Mouse (Mus musculus) lung, postnatal 0 days (tissue): ENCODE results near the gene Slc33a1. TPM values are rescaled to one million over a fixed set of nuclear protein-coding genes. Genes with fewer than 3 reads are reported as not detected.

Experiments
- ATAC-seq: fragments of 200-750 bp; cut with Nextera tagmentation; 2 replicates; pipeline ENCODE4 v1.8.0; 2017; ENCODE audit warnings: moderate library complexity
- DNase-seq: peaks from one replicate; pipeline ENCODE4 v3.0.0-alpha.2; 2016; ENCODE audit warnings: low spot score
- H3K27ac ChIP-seq: fragments of 300-500 bp; sonication (generic); 2 replicates; pipeline ENCODE4 v1.5.1; 2014; ENCODE audit warnings: antibody characterized with exemption, mild to moderate bottlenecking, low read length, mixed read lengths
- H3K27me3 ChIP-seq: fragments of 300-500 bp; sonication (generic); replicated peaks from 2 replicates; pipeline ENCODE4 v1.6.1; 2014; ENCODE audit warnings: low read length, mixed read lengths; ENCODE audit not compliant: insufficient read depth
- H3K36me3 ChIP-seq: fragments of 300-500 bp; sonication (generic); 2 replicates; pipeline ENCODE4 v1.6.1; 2014; ENCODE audit warnings: low read length, mixed read lengths; ENCODE audit not compliant: insufficient read depth
- H3K4me1 ChIP-seq: fragments of 300-500 bp; sonication (generic); 2 replicates; pipeline ENCODE4 v1.6.1; 2014; ENCODE audit warnings: antibody characterized with exemption, low read depth, low read length, mixed read lengths; ENCODE audit not compliant: insufficient read depth
- H3K4me2 ChIP-seq: fragments of 300-500 bp; sonication (generic); replicated peaks from 2 replicates; pipeline ENCODE4 v1.6.1; 2014; ENCODE audit warnings: low read depth, mild to moderate bottlenecking, low read length, moderate library complexity, mixed read lengths
- H3K4me3 ChIP-seq: fragments of 300-500 bp; sonication (generic); 2 replicates; pipeline ENCODE4 v1.5.1; 2014; ENCODE audit warnings: low read depth, low read length
- H3K9ac ChIP-seq: fragments of 300-500 bp; sonication (generic); replicated peaks from 2 replicates; pipeline ENCODE4 v1.6.1; 2014; ENCODE audit warnings: low read depth, mild to moderate bottlenecking
- H3K9me3 ChIP-seq: fragments of 300-500 bp; sonication (generic); 2 replicates; pipeline ENCODE4 v1.6.1; 2016; ENCODE audit warnings: low read length, mixed read lengths
- CTCF ChIP-seq: IDR thresholded peaks from 2 replicates; pipeline ENCODE4 v1.5.1; 2016; ENCODE audit warnings: antibody characterized with exemption, mild to moderate bottlenecking
- EP300 ChIP-seq: IDR thresholded peaks from 2 replicates; pipeline ENCODE4 v1.6.1; 2016; ENCODE audit warnings: antibody characterized with exemption, mild to moderate bottlenecking, control low read depth
- WGBS: fragments of 180-500 bp; shearing (Covaris S2); extraction: QIAGEN DNeasy Blood & Tissue Kit; methylation state at CpG from one replicate; pipeline ENCODE4 v1.1.7; 2014; 5-methylcytosine and 5-hydroxymethylcytosine counted together
- polyA plus RNA-seq: library from polyadenylated mRNA; unstranded; fragments of >200 nt; fragmentation: Nextera tagmentation; extraction: Ambion mirVana; gene quantifications from 2 replicates; pipeline ENCODE4 v1.2.1, GENCODE M21; 2015

Slc33a1 gene
- polyA plus RNA-seq, 1 experiment from 2014 or later: 16.2 TPM

DNA sequence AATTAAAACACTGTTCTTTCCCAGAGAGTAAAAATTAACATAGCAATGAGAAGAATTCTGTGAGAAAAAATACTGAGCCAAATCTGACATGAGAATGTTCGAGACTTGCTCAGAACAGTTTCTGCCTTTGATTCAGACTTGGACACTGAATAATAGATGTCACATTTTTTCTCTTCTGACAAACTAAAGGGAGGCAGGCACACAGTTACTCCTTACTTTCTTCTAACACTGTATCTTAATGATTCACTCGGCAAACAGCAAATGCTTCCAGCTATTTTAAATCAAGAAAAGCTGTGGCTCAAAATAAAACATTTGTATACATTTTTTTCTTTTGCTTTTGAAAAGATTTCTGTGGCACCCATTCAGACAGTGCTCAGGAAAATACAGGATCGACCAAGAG, 72.4 kb downstream of the Slc33a1 start:
- DNase-seq (no peak), ATAC-seq (no peak)
- no peaks in the 10 kb centered on the region for H3K4me1 ChIP-seq
- H3K9ac ChIP-seq: no peak overlapping the region
- H3K27ac ChIP-seq: no peak overlapping the region
- WGBS: 27% methylated on average over 3 of the region's 3 CpGs
- H3K27me3 ChIP-seq: no peaks in the 10 kb centered on the region
- no peaks in the 10 kb centered on the region for H3K9me3 ChIP-seq
- no peak overlapping the region for H3K4me2 ChIP-seq
- H3K36me3 ChIP-seq: no peaks in the 10 kb centered on the region
- H3K4me3 ChIP-seq: no peak overlapping the region
- no peak for TF ChIP-seq EP300
- no peak for TF ChIP-seq CTCF

Other genes starting within 250 kb of the Slc33a1 start
- gene Plch1, start 65.3 kb downstream of the Slc33a1 start, polyA plus RNA-seq: 1.00 and 1.5 TPM in 2 replicates
- 6.4 and 6.6 TPM in 2 replicates for gene E130311K13Rik, start 35.3 kb downstream of the Slc33a1 start, polyA plus RNA-seq
- gene Gmps, start 11.3 kb upstream of the Slc33a1 start, polyA plus RNA-seq: 14.1 and 14.2 TPM in 2 replicates
- 0.04 TPM in 1 of 2 replicates, not detected in the other for gene Vmn2r1, start 116.8 kb upstream of the Slc33a1 start, polyA plus RNA-seq
- gene Vmn2r2, start 177.2 kb upstream of the Slc33a1 start, polyA plus RNA-seq: not detected in 2 replicates